Mouse (Mus musculus): ENCODE measurements around the gene Ggt7.

DNA sequence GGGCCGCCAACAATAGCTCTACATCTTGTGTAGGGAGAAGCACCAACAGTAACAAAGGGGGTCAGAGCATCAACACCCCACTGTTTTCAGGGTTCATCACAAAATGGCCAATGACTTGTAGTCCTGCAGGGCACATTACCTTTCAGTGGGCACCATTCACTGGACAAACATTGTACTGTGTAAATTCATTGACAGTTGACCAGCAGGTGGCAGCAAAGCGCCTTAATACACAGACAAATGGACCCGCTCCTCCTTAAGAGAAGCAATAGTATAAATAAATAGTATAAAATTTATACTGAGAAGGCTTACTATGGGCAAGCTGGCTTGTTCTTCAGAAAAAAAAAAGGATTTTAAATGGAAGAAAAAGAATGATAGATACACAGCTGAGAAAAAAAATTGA is 36.0 kb downstream of the Ggt7 start:
- no peak for TF ChIP-seq POLR2A (IDR thresholded peaks at IDR 0.05; ENCODE audit: low read depth, low read length)
- TF ChIP-seq CTCF (IDR thresholded peaks at IDR 0.05; ENCODE audit: extremely low read depth, insufficient read length, insufficient replicate concordance, low read depth, low read length): no peak
